Mouse (Mus musculus): Measurements from ENCODE around the gene Itih4. TPM values are rescaled to one million over a fixed set of nuclear protein-coding genes. Genes with fewer than 3 reads are reported as not detected.

Gene Itih4
- total and polyA plus RNA-seq, 3 experiments = 4.7 to 7.3 (median 7.1) TPM

DNA sequence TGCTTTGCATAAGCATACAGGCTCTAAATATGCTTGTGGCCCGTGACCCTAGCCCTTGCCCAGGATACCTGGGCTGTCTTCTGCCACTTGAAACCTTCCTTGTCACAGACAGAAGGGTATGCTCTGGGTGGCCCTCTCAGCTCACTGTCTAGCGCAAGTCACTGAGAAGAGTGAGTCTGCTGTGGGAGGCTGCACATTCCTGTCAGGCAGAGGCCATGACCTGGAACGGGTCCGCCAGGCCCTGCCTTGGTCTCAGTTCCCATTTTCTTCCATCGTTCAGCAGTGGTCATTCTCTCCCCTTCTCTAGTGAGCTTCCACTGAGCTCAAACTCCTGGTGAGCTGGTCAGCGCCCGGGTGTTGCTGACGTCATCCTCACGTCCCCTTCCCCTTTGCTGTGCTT lies 10.3 kb upstream of the Itih4 start:
- intact Hi-C loops (cut with DNase I) = no loop called here
- 69% methylated on average over 9 of the region's 9 CpGs for WGBS
- no peak for DNase-seq
- no peak overlapping the region for H3K9ac ChIP-seq (ENCODE audit: low read depth, low read length)
- peak overlapping the region; percentile 39 for H3K27ac ChIP-seq
- peaks cover 13% of the 10 kb centered on the region for H3K4me1 ChIP-seq (ENCODE audit: control insufficient read depth, insufficient read depth, low read length)
- no peaks in the 10 kb centered on the region for H3K36me3 ChIP-seq (ENCODE audit: control insufficient read depth, insufficient read depth, low read length)
- no peak overlapping the region for H3K4me3 ChIP-seq
- H3K79me2 ChIP-seq (replicated peaks; ENCODE audit: control insufficient read depth, insufficient read depth, low read length) = no peaks in the 10 kb centered on the region
- TF ChIP-seq CTCF (IDR thresholded peaks at IDR 0.05) (no peak), EP300 (IDR thresholded peaks at IDR 0.05; ENCODE audit: insufficient read depth, low read depth, low read length) (no peak), POLR2A (IDR thresholded peaks at IDR 0.05; ENCODE audit: insufficient read depth, low read depth, low read length) (no peak)
- no peaks in the 10 kb centered on the region for H3K27me3 ChIP-seq (ENCODE audit: control insufficient read depth, insufficient read depth, low read length)

DNA sequence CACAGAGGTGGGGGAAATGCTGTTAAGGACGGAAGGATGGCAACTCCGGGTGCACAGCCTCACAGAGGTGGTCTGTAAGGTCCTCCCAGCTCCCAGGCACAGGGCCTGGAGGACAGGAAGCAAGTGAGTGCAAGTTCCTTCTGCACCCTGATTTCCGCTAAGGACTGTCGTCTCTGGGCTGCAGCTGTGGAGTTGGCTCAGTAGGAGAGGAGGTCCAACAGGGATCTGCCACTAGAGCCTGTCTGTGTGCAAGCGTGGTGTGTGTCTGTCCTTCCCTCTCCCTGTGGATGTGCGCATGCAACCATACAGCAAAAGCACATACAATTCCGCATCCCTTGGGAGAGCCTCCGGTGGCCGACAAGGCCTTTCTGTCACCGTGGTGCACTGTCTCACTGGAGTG lies 9.8 kb upstream of the Itih4 start:
- TF ChIP-seq POLR2A (IDR thresholded peaks at IDR 0.05; ENCODE audit: insufficient read depth, low read depth, low read length) = no peak
- no peak for TF ChIP-seq CTCF (IDR thresholded peaks at IDR 0.05)
- no peak for TF ChIP-seq EP300 (IDR thresholded peaks at IDR 0.05; ENCODE audit: insufficient read depth, low read depth, low read length)
- peak in 1 of 2 experiments; percentile 26 for DNase-seq

DNA sequence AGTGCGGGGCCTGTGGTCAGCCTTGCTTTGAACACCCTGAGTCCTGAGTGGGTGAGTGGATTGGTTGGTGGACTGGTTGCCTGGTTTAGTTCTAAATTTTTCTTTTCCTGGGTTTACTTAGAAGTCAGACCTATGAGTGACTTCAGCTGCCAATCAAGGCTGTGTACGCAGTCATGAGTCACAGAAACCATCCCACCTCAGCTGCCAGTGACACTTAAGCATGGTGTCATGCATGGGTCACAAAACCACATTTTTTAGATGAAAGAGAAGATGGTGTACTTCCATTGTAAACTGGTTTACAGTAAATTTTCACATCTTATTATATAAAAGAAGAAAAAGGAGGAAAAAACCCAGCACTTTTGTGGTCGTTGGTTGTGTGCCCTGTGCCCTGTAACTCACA lies 8.4 kb upstream of the Itih4 start:
- Histone ChIP-seq H3K27me3 (ENCODE audit: control insufficient read depth, insufficient read depth, low read length) (no peaks in the 10 kb centered on the region), H3K79me2 (replicated peaks; ENCODE audit: control insufficient read depth, insufficient read depth, low read length) (no peaks in the 10 kb centered on the region), H3K27ac (peak overlapping the region; percentile 85), H3K4me1 (ENCODE audit: control insufficient read depth, insufficient read depth, low read length) (peaks cover 13% of the 10 kb centered on the region), H3K4me3 (no peak overlapping the region), H3K9ac (ENCODE audit: low read depth, low read length) (no peak overlapping the region), H3K36me3 (ENCODE audit: control insufficient read depth, insufficient read depth, low read length) (no peaks in the 10 kb centered on the region)
- intact Hi-C loops (cut with DNase I) = no loop called here
- TF ChIP-seq POLR2A (IDR thresholded peaks at IDR 0.05; ENCODE audit: insufficient read depth, low read depth, low read length) (no peak), CTCF (IDR thresholded peaks at IDR 0.05) (no peak)
- WGBS = 97% methylated on average over 3 of the region's 3 CpGs
- DNase-seq = no peak

More for the DNA sequence above, 9.8 kb upstream of the Itih4 start:
- Histone ChIP-seq H3K27ac (peak overlapping the region; percentile 39), H3K4me1 (ENCODE audit: control insufficient read depth, insufficient read depth, low read length) (peaks cover 13% of the 10 kb centered on the region), H3K27me3 (ENCODE audit: control insufficient read depth, insufficient read depth, low read length) (no peaks in the 10 kb centered on the region), H3K36me3 (ENCODE audit: control insufficient read depth, insufficient read depth, low read length) (no peaks in the 10 kb centered on the region), H3K9ac (ENCODE audit: low read depth, low read length) (no peak overlapping the region), H3K4me3 (no peak overlapping the region), H3K79me2 (replicated peaks; ENCODE audit: control insufficient read depth, insufficient read depth, low read length) (no peaks in the 10 kb centered on the region)
- intact Hi-C loops (cut with DNase I) = no loop called here
- 63% methylated on average over 10 of the region's 10 CpGs for WGBS

GRCm38 (mm10) chr14:30878958-30879571 lies 7.2 kb upstream of the Itih4 start, which contains the start of gene Mustn1:
TSS of gene Mustn1 (plus strand) at chr14:30879200.
- 23% methylated on average over 11 of the region's 11 CpGs for WGBS
- intact Hi-C loops (cut with DNase I) = no loop called here
- DNase-seq = peak; percentile 71 to 78
- H3K4me3 ChIP-seq = peak within 1 kb of the TSS; percentile 31
- H3K9ac ChIP-seq (ENCODE audit: low read depth, low read length) = peak within 1 kb of the TSS; percentile 55
- no peaks in the 10 kb centered on the region for H3K27me3 ChIP-seq (ENCODE audit: control insufficient read depth, insufficient read depth, low read length)
- peaks cover 13% of the 10 kb centered on the region for H3K4me1 ChIP-seq (ENCODE audit: control insufficient read depth, insufficient read depth, low read length)
- H3K79me2 ChIP-seq (replicated peaks; ENCODE audit: control insufficient read depth, insufficient read depth, low read length) = no peaks in the 10 kb centered on the region
- no peaks in the 10 kb centered on the region for H3K36me3 ChIP-seq (ENCODE audit: control insufficient read depth, insufficient read depth, low read length)
- peak; percentile 77 for TF ChIP-seq POLR2A (IDR thresholded peaks at IDR 0.05; ENCODE audit: insufficient read depth, low read depth, low read length)
- TF ChIP-seq CTCF (IDR thresholded peaks at IDR 0.05) = no peak
- peak; percentile 71 for TF ChIP-seq EP300 (IDR thresholded peaks at IDR 0.05; ENCODE audit: insufficient read depth, low read depth, low read length)
- peak within 1 kb of the TSS; percentile 85 for H3K27ac ChIP-seq

DNA sequence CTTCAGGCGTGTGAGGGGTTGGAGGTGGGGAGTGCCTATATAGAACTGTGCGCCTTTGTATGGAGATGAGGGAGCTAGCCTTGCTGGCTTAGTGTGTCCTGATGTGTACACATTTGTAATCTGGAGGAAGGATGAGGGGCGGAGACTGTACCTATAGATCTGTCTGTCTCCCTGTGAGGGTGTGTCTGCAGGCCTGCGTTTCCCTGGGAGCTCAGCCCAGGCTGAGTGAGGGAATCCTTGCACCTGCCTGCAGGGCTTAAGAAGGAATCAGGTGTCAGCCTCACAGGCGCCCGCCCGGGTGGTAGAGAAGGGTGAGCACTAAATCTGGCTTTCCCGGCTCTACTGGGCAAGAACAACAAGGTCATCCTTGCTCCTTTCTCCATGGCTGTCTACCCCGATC lies 6.5 kb upstream of the Itih4 start:
- 72% methylated on average over 9 of the region's 9 CpGs for WGBS
- no peak for TF ChIP-seq CTCF (IDR thresholded peaks at IDR 0.05)
- TF ChIP-seq EP300 (IDR thresholded peaks at IDR 0.05; ENCODE audit: insufficient read depth, low read depth, low read length) = no peak
- TF ChIP-seq POLR2A (IDR thresholded peaks at IDR 0.05; ENCODE audit: insufficient read depth, low read depth, low read length) = no peak
- intact Hi-C loops (cut with DNase I) = loop anchor here (5.0 kb wide), 1 partner anchor 68 kb away; no protein-coding TSS in a partner anchor
- Histone ChIP-seq H3K36me3 (ENCODE audit: control insufficient read depth, insufficient read depth, low read length) (no peaks in the 10 kb centered on the region), H3K27ac (peak overlapping the region; percentile 85), H3K27me3 (ENCODE audit: control insufficient read depth, insufficient read depth, low read length) (no peaks in the 10 kb centered on the region), H3K9ac (ENCODE audit: low read depth, low read length) (peak overlapping the region; percentile 55), H3K79me2 (replicated peaks; ENCODE audit: control insufficient read depth, insufficient read depth, low read length) (no peaks in the 10 kb centered on the region), H3K4me1 (ENCODE audit: control insufficient read depth, insufficient read depth, low read length) (peaks cover 13% of the 10 kb centered on the region), H3K4me3 (peak overlapping the region; percentile 31)
- DNase-seq = no peak

DNA sequence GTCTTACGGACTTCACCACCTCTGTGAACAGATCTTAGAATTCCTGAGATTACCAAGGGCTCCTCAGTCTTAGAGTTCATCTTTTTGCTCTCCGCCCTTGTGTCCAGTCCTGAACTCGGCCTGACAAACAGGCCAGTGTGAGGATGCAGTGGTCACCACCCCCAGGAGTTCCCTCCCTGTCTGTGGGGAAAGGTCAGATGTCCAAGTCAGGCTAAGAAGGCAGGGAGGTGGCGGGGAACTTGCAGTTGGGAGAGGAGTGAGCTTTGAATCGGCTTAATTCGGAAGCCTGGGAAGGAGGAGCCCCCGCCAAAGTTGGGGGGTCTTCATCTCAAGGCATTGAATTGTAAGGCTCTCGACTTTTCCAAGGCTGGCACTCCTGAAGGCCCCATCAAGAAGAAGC lies 6.0 kb upstream of the Itih4 start:
- peak overlapping the region; percentile 31; the same call in 1 of the 2 replicates for H3K4me3 ChIP-seq
- no peaks in the 10 kb centered on the region for H3K27me3 ChIP-seq (ENCODE audit: control insufficient read depth, insufficient read depth, low read length)
- H3K4me1 ChIP-seq (ENCODE audit: control insufficient read depth, insufficient read depth, low read length) = peaks cover 13% of the 10 kb centered on the region
- no peaks in the 10 kb centered on the region for H3K79me2 ChIP-seq (replicated peaks; ENCODE audit: control insufficient read depth, insufficient read depth, low read length)
- H3K36me3 ChIP-seq (ENCODE audit: control insufficient read depth, insufficient read depth, low read length) = no peaks in the 10 kb centered on the region
- H3K27ac ChIP-seq = peak overlapping the region; percentile 85
- WGBS = 66% methylated on average over 8 of the region's 8 CpGs
- DNase-seq = no peak
- TF ChIP-seq EP300 (IDR thresholded peaks at IDR 0.05; ENCODE audit: insufficient read depth, low read depth, low read length) (no peak), CTCF (IDR thresholded peaks at IDR 0.05) (no peak), POLR2A (IDR thresholded peaks at IDR 0.05; ENCODE audit: insufficient read depth, low read depth, low read length) (no peak)
- H3K9ac ChIP-seq (ENCODE audit: low read depth, low read length) = peak overlapping the region; percentile 55; the same call in 1 of the 2 replicates
- intact Hi-C loops (cut with DNase I) = loop anchor here (5.0 kb wide), 1 partner anchor 67 kb away; no protein-coding TSS in a partner anchor

Measured in heart, adult 2 months (tissue).